Mouse (Mus musculus): ENCODE measurements around the gene Ap2a2. TPM values are rescaled to one million over a fixed set of nuclear protein-coding genes. Genes with fewer than 3 reads are reported as not detected.

Ap2a2 gene
- total RNA-seq, 1 experiment = 103 TPM

DNA sequence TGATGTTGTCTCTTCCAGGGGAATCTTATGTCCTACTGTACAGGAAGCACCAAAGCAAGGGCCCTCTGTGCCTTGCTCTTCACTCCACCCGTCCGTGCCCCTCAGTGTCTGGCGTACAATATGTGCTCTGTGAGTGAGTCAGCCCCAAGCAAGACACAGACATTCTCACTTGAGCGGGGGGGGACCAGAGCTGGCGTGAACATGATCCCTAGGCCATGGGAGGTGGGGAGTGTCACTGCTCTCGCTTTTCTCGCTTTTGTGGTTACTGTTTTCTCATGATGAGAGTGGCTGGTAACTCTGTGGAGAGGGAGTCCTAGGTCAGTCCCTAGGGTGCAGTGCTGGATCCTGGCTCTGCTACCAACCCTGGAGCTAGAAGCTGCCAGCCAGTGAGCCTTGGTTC lies 2.6 kb downstream of the Ap2a2 start:
- Histone ChIP-seq H3K4me3 (ENCODE audit: insufficient read depth in 1 of 2, low read depth in 1 of 2, low read length in 2 of 2, poor library complexity in 1 of 2, severe bottlenecking in 1 of 2) (no peak overlapping the region), H3K36me3 (ENCODE audit: control insufficient read depth, insufficient read depth, low read length, poor library complexity, severe bottlenecking) (peaks cover 3% of the 10 kb centered on the region; the same call in 1 of the 2 replicates)
- in situ Hi-C loops (cut with MboI; ENCODE audit: low sequenced_read_pairs in 2 of 2, unreplicated experiment in 2 of 2) = no loop called here

DNA sequence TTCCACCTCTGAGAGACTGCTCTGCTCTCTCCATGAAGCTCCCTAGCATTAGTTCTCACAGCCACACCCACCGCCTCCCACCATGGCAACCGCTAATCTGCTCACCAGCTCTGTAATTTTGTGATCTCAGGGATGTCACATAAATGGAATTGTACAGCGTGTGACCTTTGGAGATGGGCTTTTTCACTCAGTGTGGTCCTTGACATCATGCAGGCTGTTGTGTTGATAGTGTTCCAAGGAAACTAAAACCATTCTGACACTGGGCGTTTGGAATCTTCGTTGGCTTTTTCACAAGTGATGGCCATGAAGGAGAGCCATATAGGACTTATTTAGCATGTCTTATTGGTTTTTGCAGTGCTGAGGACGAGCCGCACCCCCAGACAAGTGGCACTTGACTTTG lies 4.6 kb downstream of the Ap2a2 start:
- Histone ChIP-seq H3K36me3 (ENCODE audit: control insufficient read depth, insufficient read depth, low read length, poor library complexity, severe bottlenecking) (peaks cover 3% of the 10 kb centered on the region; the same call in 1 of the 2 replicates), H3K4me1 (ENCODE audit: control insufficient read depth in 2 of 2, insufficient read depth in 2 of 2, low read length in 2 of 2, poor library complexity in 1 of 2) (peaks cover 3 to 19% of the 10 kb centered on the region in 2 experiments; a peak in 2 of 4 replicates), H3K9ac (ENCODE audit: insufficient read depth, low read depth, low read length, poor library complexity, severe bottlenecking) (no peak overlapping the region), H3K27ac (ENCODE audit: insufficient read depth, low read depth, low read length, poor library complexity, severe bottlenecking) (no peak overlapping the region), H3K9me3 (ENCODE audit: control insufficient read depth, insufficient read depth, low read depth, low read length) (no peaks in the 10 kb centered on the region), H3K4me3 (ENCODE audit: insufficient read depth in 1 of 2, low read depth in 1 of 2, low read length in 2 of 2, poor library complexity in 1 of 2, severe bottlenecking in 1 of 2) (no peak overlapping the region)
- no peak for DNase-seq (ENCODE audit: low read depth, low spot score)
- TF ChIP-seq CHD2 (IDR thresholded peaks at IDR 0.05; ENCODE audit: low read depth, low read length) = no peak
- TF ChIP-seq ZC3H11A (IDR thresholded peaks at IDR 0.05; ENCODE audit: borderline replicate concordance, low read depth, low read length) = no peak
- TF ChIP-seq ZNF384 (IDR thresholded peaks at IDR 0.05; ENCODE audit: low read depth, low read length) = no peak
- no peak for TF ChIP-seq HCFC1 (IDR thresholded peaks at IDR 0.05; ENCODE audit: borderline replicate concordance, insufficient read depth, low read length)
- TF ChIP-seq MAFK (IDR thresholded peaks at IDR 0.05; ENCODE audit: insufficient read depth, low read depth, low read length) = no peak
- in situ Hi-C loops (cut with MboI; ENCODE audit: low sequenced_read_pairs in 2 of 2, unreplicated experiment in 2 of 2) = no loop called here

More for the DNA sequence above, 2.6 kb downstream of the Ap2a2 start:
- Histone ChIP-seq H3K4me1 (ENCODE audit: control insufficient read depth in 2 of 2, insufficient read depth in 2 of 2, low read length in 2 of 2, poor library complexity in 1 of 2) (peaks cover 3 to 13% of the 10 kb centered on the region in 2 experiments; a peak in 2 of 4 replicates), H3K27ac (ENCODE audit: insufficient read depth, low read depth, low read length, poor library complexity, severe bottlenecking) (no peak overlapping the region), H3K9me3 (ENCODE audit: control insufficient read depth, insufficient read depth, low read depth, low read length) (no peaks in the 10 kb centered on the region), H3K9ac (ENCODE audit: insufficient read depth, low read depth, low read length, poor library complexity, severe bottlenecking) (peak overlapping the region; percentile 0; the same call in 1 of the 2 replicates)
- DNase-seq (ENCODE audit: low read depth, low spot score) = no peak
- TF ChIP-seq HCFC1 (IDR thresholded peaks at IDR 0.05; ENCODE audit: borderline replicate concordance, insufficient read depth, low read length) (no peak), ZC3H11A (IDR thresholded peaks at IDR 0.05; ENCODE audit: borderline replicate concordance, low read depth, low read length) (no peak), MAFK (IDR thresholded peaks at IDR 0.05; ENCODE audit: insufficient read depth, low read depth, low read length) (no peak), ZNF384 (IDR thresholded peaks at IDR 0.05; ENCODE audit: low read depth, low read length) (no peak), CHD2 (IDR thresholded peaks at IDR 0.05; ENCODE audit: low read depth, low read length) (no peak)

- peaks cover 3 to 24% of the 10 kb centered on the region in 2 experiments; a peak in 2 of 4 replicates for H3K4me1 ChIP-seq (ENCODE audit: control insufficient read depth in 2 of 2, insufficient read depth in 2 of 2, low read length in 2 of 2, poor library complexity in 1 of 2)
- H3K27ac ChIP-seq (ENCODE audit: insufficient read depth, low read depth, low read length, poor library complexity, severe bottlenecking) = peak overlapping the region; percentile 49; the same call in 1 of the 2 replicates
- peaks cover 3% of the 10 kb centered on the region; the same call in 1 of the 2 replicates for H3K36me3 ChIP-seq (ENCODE audit: control insufficient read depth, insufficient read depth, low read length, poor library complexity, severe bottlenecking)
- no peak for TF ChIP-seq MAFK (IDR thresholded peaks at IDR 0.05; ENCODE audit: insufficient read depth, low read depth, low read length)
- no peak for TF ChIP-seq HCFC1 (IDR thresholded peaks at IDR 0.05; ENCODE audit: borderline replicate concordance, insufficient read depth, low read length)
- no peak for TF ChIP-seq ZNF384 (IDR thresholded peaks at IDR 0.05; ENCODE audit: low read depth, low read length)
- TF ChIP-seq ZC3H11A (IDR thresholded peaks at IDR 0.05; ENCODE audit: borderline replicate concordance, low read depth, low read length) = no peak
- no peak for TF ChIP-seq CHD2 (IDR thresholded peaks at IDR 0.05; ENCODE audit: low read depth, low read length)
- peak overlapping the region in 1 of 2 experiments; percentile 17; a peak in 1 of 4 replicates for H3K4me3 ChIP-seq (ENCODE audit: insufficient read depth in 1 of 2, low read depth in 1 of 2, low read length in 2 of 2, poor library complexity in 1 of 2, severe bottlenecking in 1 of 2)
- in situ Hi-C loops (cut with MboI; ENCODE audit: low sequenced_read_pairs in 2 of 2, unreplicated experiment in 2 of 2) = no loop called here
- H3K9ac ChIP-seq (ENCODE audit: insufficient read depth, low read depth, low read length, poor library complexity, severe bottlenecking) = peak overlapping the region; percentile 4; the same call in 1 of the 2 replicates
- no peaks in the 10 kb centered on the region for H3K9me3 ChIP-seq (ENCODE audit: control insufficient read depth, insufficient read depth, low read depth, low read length)
- no peak for DNase-seq (ENCODE audit: low read depth, low spot score)
Measured at GRCm38 (mm10) chr7:141569283-141569803, 7.4 kb downstream of the Ap2a2 start.

GRCm38 (mm10) chr7:141569916-141570315 lies 7.9 kb downstream of the Ap2a2 start:
- Histone ChIP-seq H3K9me3 (ENCODE audit: control insufficient read depth, insufficient read depth, low read depth, low read length) (no peaks in the 10 kb centered on the region), H3K36me3 (ENCODE audit: control insufficient read depth, insufficient read depth, low read length, poor library complexity, severe bottlenecking) (peaks cover 3% of the 10 kb centered on the region; the same call in 1 of the 2 replicates), H3K4me1 (ENCODE audit: control insufficient read depth in 2 of 2, insufficient read depth in 2 of 2, low read length in 2 of 2, poor library complexity in 1 of 2) (peaks cover 3 to 22% of the 10 kb centered on the region in 2 experiments; a peak in 2 of 4 replicates), H3K9ac (ENCODE audit: insufficient read depth, low read depth, low read length, poor library complexity, severe bottlenecking) (no peak overlapping the region), H3K4me3 (ENCODE audit: insufficient read depth in 1 of 2, low read depth in 1 of 2, low read length in 2 of 2, poor library complexity in 1 of 2, severe bottlenecking in 1 of 2) (no peak overlapping the region), H3K27ac (ENCODE audit: insufficient read depth, low read depth, low read length, poor library complexity, severe bottlenecking) (no peak overlapping the region; the same call in 1 of the 2 replicates)
- in situ Hi-C loops (cut with MboI; ENCODE audit: low sequenced_read_pairs in 2 of 2, unreplicated experiment in 2 of 2) = no loop called here
- DNase-seq (ENCODE audit: low read depth, low spot score) = no peak
- no peak for TF ChIP-seq CHD2 (IDR thresholded peaks at IDR 0.05; ENCODE audit: low read depth, low read length)
- no peak for TF ChIP-seq ZNF384 (IDR thresholded peaks at IDR 0.05; ENCODE audit: low read depth, low read length)
- TF ChIP-seq HCFC1 (IDR thresholded peaks at IDR 0.05; ENCODE audit: borderline replicate concordance, insufficient read depth, low read length) = no peak
- no peak for TF ChIP-seq MAFK (IDR thresholded peaks at IDR 0.05; ENCODE audit: insufficient read depth, low read depth, low read length)
- no peak for TF ChIP-seq ZC3H11A (IDR thresholded peaks at IDR 0.05; ENCODE audit: borderline replicate concordance, low read depth, low read length)

Data from ES-E14 (cell line).